Mouse (Mus musculus) lung, adult 2 months (tissue): ENCODE measurements at regions not wholly inside any gene's neighbourhood (a gene's known extent, or its start where the extent isn't known, plus 50 kb on each side); places are given as distances from the start of the nearest gene placed in this dataset.

Source experiments
- CTCF ChIP-seq: fragments of 200-500 bp; IDR thresholded peaks from 2 replicates; pipeline ENCODE4 v1.5.1; 2011; ENCODE audit warnings: mild to moderate bottlenecking, low read length, control low read depth; ENCODE audit not compliant: insufficient read depth
- POLR2A ChIP-seq: fragments of 200-500 bp; IDR thresholded peaks from 2 replicates; pipeline ENCODE4 v1.6.1; 2011; ENCODE audit warnings: low read depth, mild to moderate bottlenecking, control low read depth, low read length, borderline replicate concordance; ENCODE audit errors: extremely low read depth

DNA sequence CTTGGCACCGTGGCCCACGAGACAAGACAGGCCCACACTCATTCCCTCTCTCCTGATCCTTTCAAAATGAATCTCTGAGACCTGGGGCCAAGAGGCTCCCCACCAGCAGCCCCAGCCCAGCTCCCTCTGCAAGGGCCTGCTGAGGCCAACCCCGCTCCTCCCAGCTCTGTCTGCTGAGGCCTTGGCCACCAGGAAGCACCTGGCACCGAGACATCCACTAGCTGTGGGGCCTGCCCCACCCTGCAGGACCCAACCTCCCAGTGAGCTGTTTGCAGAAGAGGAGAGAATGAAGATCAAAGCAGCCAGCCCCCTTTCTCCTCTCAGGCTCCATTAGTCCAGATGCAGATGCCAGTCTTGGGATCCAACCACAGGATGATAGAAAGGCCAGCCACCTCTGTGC is 241.3 kb downstream of the Bcl11b start:
- TF ChIP-seq CTCF: no peak
- no peak for TF ChIP-seq POLR2A
